Mouse (Mus musculus): ENCODE measurements around the gene Capns2. TPM values are rescaled to one million over a fixed set of nuclear protein-coding genes. Genes with fewer than 3 reads are reported as not detected.

Gene Capns2
- polyA plus RNA-seq, 1 experiment from 2014 or later = not detected

DNA sequence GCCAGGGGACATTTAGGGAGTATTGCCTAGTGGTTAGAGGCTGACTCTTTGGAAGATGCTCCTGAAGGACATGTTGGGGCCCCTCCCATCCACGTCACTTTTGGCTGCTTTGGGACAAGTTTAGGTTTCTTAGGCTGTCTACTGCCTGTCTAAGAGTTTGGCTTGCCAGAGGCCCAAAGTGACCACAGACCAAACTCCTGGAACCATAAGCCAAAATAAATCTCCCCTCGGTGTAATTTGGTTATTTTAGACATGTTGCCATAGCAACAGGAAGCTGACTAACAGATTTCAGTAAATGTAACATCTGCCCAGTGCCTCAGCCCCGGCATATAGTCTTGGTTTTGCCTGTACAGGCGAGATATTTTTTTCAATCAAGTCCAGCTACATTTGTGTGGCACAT, 36.8 kb downstream of the Capns2 start:
- H3K27me3 ChIP-seq (replicated peaks; ENCODE audit: control insufficient read depth, insufficient read depth, low read length) = no peaks in the 10 kb centered on the region
- H3K4me3 ChIP-seq (ENCODE audit: low read length) = no peak overlapping the region
- H3K9ac ChIP-seq (ENCODE audit: low read depth, low read length) = no peak overlapping the region
- H3K27ac ChIP-seq (ENCODE audit: low read length) = no peak overlapping the region
- H3K4me1 ChIP-seq (ENCODE audit: control insufficient read depth, insufficient read depth, low read length) = no peaks in the 10 kb centered on the region
- no peaks in the 10 kb centered on the region for H3K36me3 ChIP-seq (ENCODE audit: control insufficient read depth, insufficient read depth, low read length)
- no peak overlapping the region for H3K4me2 ChIP-seq (ENCODE audit: low read depth, low read length)
- no peak for ATAC-seq
- WGBS = 78% methylated on average over 4 of the region's 4 CpGs
- H3K9me3 ChIP-seq (ENCODE audit: control insufficient read depth, low read length) = no peaks in the 10 kb centered on the region

DNA sequence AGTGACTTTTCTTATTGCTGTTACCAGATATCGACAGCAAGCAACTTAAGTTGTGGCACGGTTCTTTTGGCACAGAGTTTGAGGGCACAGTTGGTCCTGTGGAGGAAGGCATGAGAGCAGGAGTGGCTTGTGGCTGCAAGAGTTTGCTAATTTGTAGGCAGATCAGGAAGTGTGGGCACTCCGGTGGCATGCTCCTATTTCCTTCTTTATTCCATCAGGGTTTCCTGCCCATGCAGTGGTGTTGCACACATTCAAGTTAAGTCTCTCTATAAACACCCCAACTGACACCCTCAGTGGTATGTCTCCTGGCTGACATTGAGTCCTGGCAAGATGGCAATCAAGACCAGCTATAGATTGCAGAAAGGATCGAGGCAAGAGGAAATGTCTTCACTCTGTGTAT, 47.9 kb downstream of the Capns2 start:
- WGBS = 86% methylated on average over 4 of the region's 4 CpGs
- no peak overlapping the region for H3K9ac ChIP-seq (ENCODE audit: low read depth, low read length)
- no peaks in the 10 kb centered on the region for H3K27me3 ChIP-seq (replicated peaks; ENCODE audit: control insufficient read depth, insufficient read depth, low read length)
- no peak for ATAC-seq
- H3K36me3 ChIP-seq (ENCODE audit: control insufficient read depth, insufficient read depth, low read length) = no peaks in the 10 kb centered on the region
- H3K4me1 ChIP-seq (ENCODE audit: control insufficient read depth, insufficient read depth, low read length) = no peaks in the 10 kb centered on the region
- H3K4me3 ChIP-seq (ENCODE audit: low read length) = no peak overlapping the region
- H3K9me3 ChIP-seq (ENCODE audit: control insufficient read depth, low read length) = no peaks in the 10 kb centered on the region
- no peak overlapping the region for H3K27ac ChIP-seq (ENCODE audit: low read length)
- H3K4me2 ChIP-seq (ENCODE audit: low read depth, low read length) = no peak overlapping the region

DNA sequence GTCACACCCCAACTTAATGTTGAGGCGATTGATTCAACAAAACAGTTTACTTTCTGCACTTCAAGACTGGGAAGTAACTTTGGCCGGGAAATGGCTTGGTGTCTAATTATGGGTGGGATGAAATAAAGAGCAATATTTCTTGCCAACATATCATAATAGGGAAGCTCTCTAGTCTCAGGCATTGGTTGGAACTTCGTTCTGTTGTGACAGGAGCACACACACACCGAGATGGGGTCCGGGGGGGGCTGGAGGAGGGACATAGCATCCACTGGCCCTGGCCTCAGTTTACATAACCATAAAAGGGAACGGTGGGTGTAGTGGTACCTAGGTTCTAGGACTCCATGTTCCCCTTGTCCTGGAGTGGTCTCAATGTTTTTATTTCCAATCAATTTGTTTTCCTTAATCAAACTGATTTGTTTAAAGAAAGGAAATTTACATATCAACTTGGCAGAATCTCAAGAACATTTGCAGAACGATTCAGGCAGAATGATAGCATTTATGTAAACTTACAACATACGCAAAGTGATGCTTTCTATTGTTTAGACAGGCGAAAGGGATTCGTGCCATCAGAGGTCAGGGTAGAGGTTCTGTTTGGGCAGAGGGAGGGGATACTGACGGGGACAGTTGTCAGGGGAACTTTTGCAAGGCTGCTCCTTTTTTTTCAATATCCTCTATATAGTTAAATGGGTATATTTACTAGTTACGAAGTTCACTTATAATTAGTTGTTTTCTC, 49.6 kb downstream of the Capns2 start:
- Histone ChIP-seq H3K4me2 (ENCODE audit: low read depth, low read length) (no peak overlapping the region), H3K4me3 (ENCODE audit: low read length) (no peak overlapping the region), H3K9ac (ENCODE audit: low read depth, low read length) (no peak overlapping the region), H3K27me3 (replicated peaks; ENCODE audit: control insufficient read depth, insufficient read depth, low read length) (no peaks in the 10 kb centered on the region), H3K27ac (ENCODE audit: low read length) (no peak overlapping the region), H3K4me1 (ENCODE audit: control insufficient read depth, insufficient read depth, low read length) (no peaks in the 10 kb centered on the region), H3K9me3 (ENCODE audit: control insufficient read depth, low read length) (no peaks in the 10 kb centered on the region), H3K36me3 (ENCODE audit: control insufficient read depth, insufficient read depth, low read length) (no peaks in the 10 kb centered on the region)
- WGBS = 53% methylated on average over 12 of the region's 12 CpGs
- no peak for ATAC-seq

Small RNA genes within 50 kb of the gene (microRNA-seq; reads per million reads assigned to microRNA genes)
- not detected for gene Gm22151

Other genes starting within 250 kb of the Capns2 start
- not detected in 2 replicates for gene Irx6, start 227.1 kb upstream of the Capns2 start, polyA plus RNA-seq (2015; fragmentation: Nextera tagmentation; extraction: Ambion mirVana)
- gene Mmp2, start 74.1 kb upstream of the Capns2 start, polyA plus RNA-seq (2015; fragmentation: Nextera tagmentation; extraction: Ambion mirVana) = 136 and 137 TPM in 2 replicates
- 5.7 and 6.8 TPM in 2 replicates for gene Lpcat2, start 46.1 kb upstream of the Capns2 start, polyA plus RNA-seq (2015; fragmentation: Nextera tagmentation; extraction: Ambion mirVana)
- gene Slc6a2, start 58.7 kb downstream of the Capns2 start, polyA plus RNA-seq (2015; fragmentation: Nextera tagmentation; extraction: Ambion mirVana) = 0.23 and 0.31 TPM in 2 replicates
- not detected in 2 replicates for gene Ces1a, start 146.8 kb downstream of the Capns2 start, polyA plus RNA-seq (2015; fragmentation: Nextera tagmentation; extraction: Ambion mirVana)
- gene Ces1b, start 178.6 kb downstream of the Capns2 start, polyA plus RNA-seq (2015; fragmentation: Nextera tagmentation; extraction: Ambion mirVana) = 0.11 and 0.15 TPM in 2 replicates
- 2.9 and 3.8 TPM in 2 replicates for gene Ces1c, start 229.9 kb downstream of the Capns2 start, polyA plus RNA-seq (2015; fragmentation: Nextera tagmentation; extraction: Ambion mirVana)

Measured in intestine, embryonic 16.5 days (tissue).